Mouse (Mus musculus): ENCODE data around the gene H2-D1.
A peak's percentile ranks its signal among the peaks of the same experiment; 100 is the strongest.
"Not testable (repeated sequence)": the region's sequence is repeated elsewhere in the genome, so short reads cannot be mapped to it uniquely, and the experiment has no call there.

The H2-D1 gene

DNA sequence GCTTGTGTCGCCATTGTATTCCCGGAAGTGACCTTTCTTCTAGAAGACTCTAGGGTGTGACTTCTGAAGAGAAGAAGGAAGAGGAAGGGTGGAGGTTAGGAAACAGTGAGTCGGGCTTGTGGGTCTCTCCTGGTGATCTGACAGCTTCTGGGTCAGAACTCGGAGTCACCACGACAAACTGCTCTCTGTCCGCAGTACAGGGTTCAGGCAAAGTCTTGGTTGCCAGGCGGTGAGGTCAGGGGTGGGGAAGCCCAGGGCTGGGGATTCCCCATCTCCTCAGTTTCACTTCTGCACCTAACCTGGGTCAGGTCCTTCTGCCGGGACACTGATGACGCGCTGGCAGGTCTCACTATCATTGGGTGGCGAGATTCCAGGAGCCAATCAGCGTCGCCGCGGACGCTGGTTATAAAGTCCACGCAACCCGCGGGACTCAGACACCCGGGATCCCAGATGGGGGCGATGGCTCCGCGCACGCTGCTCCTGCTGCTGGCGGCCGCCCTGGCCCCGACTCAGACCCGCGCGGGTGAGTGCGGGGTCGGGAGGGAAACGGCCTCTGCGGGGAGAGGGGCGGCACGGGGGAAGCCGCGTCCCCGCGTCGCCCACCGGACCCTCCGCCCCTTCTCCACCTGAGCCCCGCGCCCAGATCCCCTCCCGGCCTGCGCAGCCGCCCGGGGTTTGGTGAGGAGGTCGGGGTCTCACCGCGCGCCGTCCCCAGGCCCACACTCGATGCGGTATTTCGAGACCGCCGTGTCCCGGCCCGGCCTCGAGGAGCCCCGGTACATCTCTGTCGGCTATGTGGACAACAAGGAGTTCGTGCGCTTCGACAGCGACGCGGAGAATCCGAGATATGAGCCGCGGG lies at the start of gene H2-D1:
H2-D1 (plus strand) TSS at position 67 of the 859 bp plus-strand sequence.
- DNase-seq (ENCODE audit: low spot score), result peak; percentile 92

DNA sequence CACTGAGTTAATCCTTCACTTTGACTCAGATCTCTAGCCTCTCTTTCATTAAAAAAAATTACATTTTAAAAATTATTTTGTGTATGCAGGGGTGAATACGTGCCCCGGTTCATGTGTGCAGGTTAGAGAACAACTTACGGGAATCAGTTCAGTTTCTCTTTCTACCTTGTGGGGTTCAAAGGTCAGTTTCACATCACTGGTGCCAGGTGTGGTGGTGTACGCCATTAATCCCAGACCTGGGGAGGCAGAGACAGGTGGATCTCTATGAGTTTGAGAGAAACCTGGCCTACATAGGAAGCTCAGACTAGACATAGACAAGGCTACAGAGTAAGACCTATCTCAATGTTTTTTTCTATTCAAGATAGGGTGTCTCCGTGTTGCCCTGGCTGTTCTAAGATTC lies 49.5 kb upstream of the H2-D1 start:
- no peak for DNase-seq (ENCODE audit: low spot score)

DNA sequence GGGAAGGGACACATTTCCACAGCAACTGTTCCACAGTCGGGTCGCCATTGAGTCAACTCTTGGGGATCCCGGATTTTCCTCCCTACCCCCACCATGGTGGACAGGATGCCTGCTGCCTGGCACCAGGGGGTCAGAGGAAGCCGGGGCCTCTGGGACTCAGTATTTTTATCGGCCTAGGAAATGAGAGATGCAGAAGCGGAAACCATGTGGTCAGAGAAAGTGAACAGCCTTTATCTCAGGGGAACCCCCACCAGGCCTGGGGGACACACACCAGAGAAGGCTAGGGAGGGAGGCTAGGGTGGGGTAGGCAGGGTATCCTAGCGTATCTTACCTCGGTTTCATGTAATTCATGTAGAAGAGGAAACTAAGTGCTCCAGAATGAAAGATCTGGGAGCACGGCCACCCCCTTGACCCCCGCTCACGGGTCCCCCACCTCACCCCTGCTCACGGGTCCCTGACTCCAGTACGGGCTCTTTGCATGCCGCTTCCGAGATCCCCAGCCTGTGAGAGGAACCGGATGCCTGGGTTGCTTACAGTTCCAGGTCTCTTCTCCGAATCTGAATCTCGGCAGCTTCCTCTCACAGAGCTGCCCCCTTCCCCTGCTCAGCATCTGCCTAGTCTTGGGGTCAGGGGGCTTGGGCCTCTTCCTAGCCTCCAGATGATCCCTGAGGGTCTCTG lies 43.9 kb upstream of the H2-D1 start:
- no peak for DNase-seq (ENCODE audit: low spot score)

DNA sequence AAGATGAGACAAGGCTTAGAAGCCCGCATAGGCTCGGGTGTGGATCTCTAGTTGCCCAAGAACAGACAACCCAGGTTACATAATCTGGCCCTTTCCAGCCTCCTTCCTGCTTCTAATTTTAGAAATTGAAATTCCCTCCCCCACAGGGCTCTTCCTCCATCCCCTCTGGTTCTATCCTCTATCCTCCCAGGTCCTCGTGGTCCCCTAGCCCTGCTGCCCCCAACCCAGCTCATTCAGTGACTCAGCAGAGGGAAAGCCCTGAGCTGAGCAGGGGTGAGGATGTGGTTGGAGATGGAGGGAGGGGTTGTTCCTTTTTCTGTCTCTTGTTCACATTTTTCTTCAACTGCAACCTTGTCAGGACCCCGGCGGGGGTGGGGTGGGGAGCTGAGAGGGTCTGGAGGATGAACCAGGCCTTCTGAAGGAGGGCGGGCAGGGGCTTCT lies 42.9 kb upstream of the H2-D1 start:
- no peak for DNase-seq (ENCODE audit: low spot score)

DNA sequence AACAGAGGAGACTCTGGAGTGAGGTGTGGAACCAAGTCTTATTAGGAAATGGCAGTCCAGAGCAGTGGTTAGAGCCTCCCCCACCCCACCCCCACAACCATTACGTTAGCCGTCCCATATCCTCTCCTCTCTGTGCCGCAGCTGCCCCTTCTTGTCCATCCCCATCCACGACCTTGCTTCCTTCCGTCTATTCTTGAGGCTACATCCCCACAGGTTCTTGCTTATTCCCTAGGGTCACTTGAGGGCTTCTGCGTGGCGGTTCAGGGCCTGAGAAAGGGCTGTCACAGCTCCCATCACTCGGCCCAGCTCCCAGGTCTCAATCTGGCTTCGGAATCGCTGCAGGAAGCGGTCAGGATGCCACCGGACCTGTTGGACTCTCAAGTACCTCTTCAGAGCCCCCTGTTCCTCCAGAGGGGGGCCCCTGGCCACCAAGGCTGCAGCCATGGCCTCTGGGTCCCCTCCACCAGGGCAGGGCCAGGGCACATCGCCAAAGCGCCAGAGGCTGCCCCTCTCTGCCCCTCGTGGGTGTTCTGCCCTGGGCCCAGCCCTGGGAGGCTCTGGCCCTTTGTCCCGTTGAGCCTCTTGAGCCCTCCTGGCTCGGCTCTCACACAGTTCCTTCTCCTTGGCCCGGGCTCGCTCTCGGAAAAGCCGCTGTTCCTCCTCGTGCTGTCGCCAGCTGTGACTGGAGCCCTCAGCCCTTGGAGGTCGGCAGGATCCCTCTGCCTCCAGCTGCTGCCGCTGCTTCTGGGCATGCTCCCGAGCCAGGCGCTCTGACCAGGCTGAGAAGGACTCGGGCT lies 42.2 kb upstream of the H2-D1 start, which contains the start of gene Gm16181:
Gm16181 (plus strand) TSS at position 679 of the 797 bp plus-strand sequence.
- DNase-seq (ENCODE audit: low spot score), result no peak

DNA sequence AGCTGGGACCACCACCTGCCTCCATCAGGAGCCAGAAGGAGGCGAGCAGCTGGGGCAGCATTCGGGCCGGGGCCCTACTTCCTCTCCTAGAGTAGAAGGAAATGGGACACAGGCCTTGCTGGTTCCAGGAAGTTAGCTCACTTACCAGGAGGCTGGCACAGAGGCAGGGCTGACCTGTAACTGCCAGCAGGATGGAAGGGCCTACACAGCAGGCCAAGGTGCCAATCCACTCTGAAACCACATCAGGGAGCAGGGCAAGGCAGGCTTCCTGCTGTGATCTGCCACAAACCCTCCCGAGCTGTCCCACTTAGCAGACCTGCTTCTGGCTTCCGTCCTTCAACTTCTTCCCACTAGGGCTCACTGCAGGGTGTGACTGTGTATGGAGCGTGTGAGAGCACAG lies 40.2 kb upstream of the H2-D1 start:
- no peak for DNase-seq (ENCODE audit: low spot score)

DNA sequence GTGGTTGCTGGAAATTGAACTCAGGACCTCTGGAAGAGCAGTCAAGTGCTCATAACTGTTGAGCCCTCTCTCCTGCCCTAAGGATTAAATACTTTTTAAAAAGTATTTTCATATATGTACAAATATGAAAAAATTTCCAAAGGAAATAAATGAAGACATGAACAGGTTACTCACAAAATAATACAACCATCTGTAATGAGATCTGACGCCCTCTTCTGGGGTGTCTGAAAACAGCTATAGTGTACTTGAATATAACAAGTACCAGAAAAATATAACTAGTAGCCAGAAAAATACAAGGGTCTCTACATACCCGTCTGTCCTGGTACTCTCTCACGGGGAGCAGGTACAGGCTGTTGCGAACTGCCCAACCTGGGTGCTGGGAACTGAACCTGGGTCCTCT lies 37.9 kb upstream of the H2-D1 start:
- DNase-seq (ENCODE audit: low spot score), result no peak

DNA sequence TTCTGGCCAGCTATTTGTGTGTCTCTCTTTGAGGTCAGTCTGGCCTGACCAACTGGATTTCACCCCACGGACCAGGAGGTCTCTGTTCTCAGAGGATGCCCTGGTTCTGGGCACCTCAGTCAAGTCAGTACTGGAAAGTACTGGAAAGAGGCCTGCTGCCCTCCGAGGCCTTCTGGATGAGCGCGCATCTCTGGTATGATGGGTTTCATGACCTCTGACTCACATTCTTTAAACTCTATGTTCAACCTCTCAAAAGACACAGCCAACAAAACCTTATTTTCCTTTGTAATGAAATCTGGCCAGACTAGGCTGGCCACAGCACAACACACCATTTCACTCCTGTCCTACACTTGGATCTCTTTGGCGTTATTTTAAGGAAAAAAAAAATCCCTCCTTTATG lies 37.1 kb upstream of the H2-D1 start:
- no peak for DNase-seq (ENCODE audit: low spot score)

DNA sequence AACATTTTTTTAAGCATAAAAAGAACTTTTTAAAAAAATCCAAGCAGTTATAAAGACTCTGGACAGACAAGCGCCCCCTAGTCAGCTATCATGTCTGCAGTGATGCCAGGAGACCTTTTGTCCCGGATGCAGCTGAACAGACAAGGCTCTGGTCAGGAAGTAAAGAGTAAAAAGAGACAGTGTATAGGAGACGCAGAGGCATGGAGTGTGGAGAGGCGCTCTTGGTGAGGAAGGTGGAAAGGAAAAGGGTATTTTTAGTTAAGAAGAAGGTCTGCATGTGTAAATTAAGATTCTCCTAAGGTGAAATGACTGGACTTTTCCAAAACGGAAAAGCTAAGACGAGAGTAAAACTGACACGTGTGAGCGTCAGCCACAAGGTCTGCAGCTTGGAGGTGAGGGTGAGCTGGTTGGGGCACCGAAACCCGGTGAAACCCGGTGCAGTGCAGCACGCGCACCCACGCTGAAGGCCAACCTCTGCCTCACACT lies 35.9 kb upstream of the H2-D1 start:
- DNase-seq (ENCODE audit: low spot score), result no peak

DNA sequence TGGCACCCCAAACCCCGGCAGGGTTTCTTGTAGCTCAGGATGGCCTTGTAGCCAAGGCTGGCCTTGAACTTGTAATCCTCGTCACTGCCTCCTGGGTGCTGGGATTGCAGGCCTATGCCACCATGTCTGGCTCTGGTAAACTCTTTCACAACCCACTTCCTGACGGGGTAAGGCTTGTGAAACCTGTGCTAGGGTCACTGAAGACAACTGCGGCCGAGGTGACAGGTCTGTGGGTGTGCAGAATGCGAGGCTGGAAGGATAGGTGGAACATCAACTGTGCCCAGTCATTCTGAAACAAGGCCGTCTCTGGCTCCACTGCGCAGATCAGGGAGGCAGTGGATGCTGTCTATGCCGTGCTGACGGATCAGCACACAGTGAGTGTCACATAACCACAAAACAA lies 31.5 kb upstream of the H2-D1 start:
- DNase-seq (ENCODE audit: low spot score), result no peak

DNA sequence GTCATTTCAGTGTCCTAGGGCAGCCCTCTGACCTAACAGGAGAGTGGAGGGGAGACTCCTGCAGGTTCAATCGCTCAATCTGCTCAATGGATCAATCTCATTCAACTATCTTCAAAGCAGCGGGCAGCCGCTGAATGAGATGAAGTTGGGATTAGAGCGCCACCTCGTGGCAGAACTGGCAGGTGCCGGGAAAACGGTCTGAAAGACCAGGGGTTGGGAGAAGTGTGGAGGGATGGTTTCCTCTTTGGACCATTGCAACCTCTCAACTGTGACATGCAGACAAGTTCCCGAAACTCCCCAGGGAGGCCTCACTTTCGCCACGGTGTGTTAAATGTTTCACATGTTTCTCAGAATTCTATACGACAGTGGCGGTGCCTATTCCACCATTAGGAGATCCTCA lies 30.5 kb upstream of the H2-D1 start:
- peak; percentile 71 for DNase-seq (ENCODE audit: low spot score)

DNA sequence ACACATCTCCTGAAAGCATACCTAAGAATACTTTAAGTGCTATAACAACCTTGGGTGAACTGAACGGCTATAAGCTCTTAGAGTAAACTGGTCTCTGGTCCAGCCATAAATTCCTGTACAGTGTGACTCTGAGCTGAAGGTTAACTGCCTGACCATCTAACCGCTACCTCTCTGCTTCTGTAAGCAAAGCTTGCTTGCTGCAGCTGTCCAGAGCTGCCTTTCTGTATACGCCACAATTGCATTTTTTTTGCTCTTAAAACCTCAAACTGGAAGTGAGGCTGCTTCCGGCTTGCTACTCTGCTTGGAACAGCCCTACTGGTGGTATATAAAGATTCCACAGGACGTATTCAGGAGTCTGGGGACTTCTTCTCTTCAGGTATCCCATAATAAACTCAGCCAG lies 29.9 kb upstream of the H2-D1 start:
- no peak for DNase-seq (ENCODE audit: low spot score)

DNA sequence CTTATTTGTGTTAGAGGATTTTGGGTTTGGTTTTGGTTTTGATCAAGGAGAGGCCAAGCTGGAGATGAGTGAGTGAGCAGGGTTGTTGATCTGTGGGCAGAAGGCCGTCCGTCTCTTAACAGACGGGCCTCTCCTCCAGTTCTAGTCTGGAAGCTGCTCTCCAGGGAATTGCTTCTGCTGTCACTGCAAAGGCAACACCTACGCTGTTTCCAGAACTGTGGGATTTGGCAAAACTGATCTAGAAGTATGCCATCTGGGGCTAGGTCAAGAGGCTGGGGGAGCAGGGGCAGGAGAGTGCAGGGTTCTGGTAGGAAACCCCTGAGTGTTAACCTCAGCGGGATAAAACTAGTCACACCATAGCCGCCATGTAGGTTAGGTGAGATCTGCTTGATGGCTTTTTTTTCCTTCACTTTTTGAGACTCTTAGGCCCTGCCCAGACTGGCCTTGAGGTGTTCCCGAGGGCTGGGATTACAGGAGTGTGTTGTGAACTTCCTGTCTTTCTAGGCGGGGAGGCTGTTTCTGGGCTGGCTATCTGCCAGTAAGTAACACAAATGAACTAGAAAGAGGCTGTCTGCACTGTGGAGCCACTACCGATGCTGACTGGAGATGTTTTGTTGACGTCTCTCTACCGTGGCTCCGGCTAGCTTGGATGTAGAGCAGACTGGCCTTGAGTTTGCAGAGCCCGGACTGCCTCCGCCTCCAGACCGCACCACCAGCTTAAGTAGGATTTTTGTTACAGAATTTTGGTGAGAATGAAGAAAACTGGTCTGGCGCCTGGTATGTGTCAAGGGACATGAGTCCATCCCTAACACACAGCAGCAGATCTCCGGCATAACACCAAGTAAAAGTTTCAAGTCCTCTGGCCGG lies 29.2 kb upstream of the H2-D1 start, which contains the start of gene Atp6v1g2:
Atp6v1g2 (plus strand) TSS at position 547 of the 867 bp plus-strand sequence.
- no peak for DNase-seq (ENCODE audit: low spot score)

DNA sequence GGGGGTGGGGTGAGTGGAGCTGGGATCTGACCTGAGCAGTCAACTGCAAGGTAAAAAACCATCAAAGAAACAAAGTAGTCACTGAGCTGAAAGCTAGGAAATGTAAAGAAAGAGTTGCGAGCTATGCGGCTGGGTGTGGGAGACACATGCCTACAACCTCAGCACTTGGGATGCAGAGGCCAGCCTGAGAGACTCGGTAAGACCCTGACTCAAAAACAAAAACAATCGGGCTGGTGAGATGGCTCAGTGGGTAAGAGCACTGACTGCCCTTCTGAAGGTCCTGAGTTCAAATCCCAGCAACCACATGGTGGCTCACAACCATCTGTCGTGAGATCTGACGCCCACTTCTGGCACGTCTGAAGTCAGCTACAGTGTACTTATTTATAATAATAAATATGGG lies 28.4 kb upstream of the H2-D1 start:
- not testable (repeated sequence) for DNase-seq (ENCODE audit: low spot score)

DNA sequence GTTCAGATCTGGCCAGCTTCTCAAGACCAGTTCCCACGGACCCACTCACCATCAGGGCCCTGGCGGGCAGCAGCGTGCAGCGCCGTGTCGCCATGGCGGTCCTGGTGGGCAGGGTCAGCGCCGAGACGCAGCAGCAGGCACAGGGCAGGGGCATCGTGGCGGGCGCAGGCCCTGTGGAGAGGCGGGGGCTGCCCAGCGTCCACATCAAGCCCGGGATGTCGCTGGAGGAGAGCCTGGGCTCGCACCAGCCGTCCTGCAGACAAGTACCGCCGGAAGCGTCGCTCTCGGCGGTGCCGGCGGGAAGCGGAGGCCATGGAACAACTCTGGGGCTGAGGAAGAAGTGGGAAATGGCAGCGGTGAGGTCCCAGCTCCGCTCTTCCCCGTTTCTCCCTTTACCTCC lies 27.6 kb upstream of the H2-D1 start:
- DNase-seq (ENCODE audit: low spot score), result no peak

DNA sequence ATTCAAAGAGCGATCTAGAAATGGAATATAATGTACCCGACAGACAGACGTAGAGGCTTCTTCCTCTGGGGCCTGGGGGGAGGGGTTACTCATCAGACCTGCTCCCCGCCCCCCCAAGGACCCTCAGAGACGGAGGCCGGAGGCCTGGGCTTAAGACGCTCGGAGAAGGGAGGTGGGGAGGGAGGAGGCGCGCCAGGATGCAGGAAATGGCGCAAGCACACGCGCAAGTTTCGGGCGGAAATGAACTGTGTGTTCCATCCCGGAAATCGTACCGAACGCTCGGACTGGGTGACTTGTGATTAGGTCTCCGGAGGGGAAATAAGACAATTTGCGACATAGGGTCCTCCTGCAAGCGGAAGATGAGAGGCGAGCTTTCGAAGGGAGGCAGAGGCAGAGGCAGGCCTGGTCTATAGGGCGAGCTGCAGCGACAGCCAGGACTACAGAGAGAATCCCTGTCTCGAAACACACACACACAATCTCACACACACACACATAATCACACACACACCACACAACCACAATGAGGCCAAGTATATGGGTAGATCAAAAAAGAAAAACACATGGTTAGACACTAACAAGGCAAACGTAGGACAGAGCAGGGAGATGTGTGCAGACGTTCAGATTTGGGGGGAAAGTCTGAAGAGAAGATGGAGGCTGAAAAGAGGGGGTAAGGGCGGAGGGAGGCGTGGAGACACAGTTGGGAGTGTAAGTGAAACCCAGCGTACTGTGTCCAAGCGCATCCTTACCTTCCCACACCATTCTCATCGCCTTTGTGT lies 26.7 kb upstream of the H2-D1 start, which contains the start of gene Nfkbil1:
Nfkbil1 (minus strand) TSS at position 179 of the 776 bp plus-strand sequence.
- peak; percentile 91 for DNase-seq (ENCODE audit: low spot score)

DNA sequence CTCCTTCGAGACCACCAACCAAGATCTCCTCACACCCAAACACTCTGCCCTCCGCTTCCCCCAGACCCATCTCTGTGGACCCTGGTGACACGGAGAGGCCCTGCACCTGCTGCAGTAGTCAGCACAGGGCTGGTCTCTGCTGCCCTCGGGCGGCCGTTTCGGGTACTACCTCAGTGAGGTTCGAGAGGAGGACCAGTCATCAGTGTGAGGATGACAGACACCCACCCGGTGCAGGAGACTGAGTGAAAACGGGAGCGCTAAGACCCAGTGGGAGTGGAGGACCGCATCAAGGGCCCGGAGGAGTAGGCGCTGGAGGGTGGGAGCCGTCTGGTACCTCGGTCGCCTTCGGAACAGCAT lies 26.2 kb upstream of the H2-D1 start:
- DNase-seq (ENCODE audit: low spot score), result peak; percentile 93

DNA sequence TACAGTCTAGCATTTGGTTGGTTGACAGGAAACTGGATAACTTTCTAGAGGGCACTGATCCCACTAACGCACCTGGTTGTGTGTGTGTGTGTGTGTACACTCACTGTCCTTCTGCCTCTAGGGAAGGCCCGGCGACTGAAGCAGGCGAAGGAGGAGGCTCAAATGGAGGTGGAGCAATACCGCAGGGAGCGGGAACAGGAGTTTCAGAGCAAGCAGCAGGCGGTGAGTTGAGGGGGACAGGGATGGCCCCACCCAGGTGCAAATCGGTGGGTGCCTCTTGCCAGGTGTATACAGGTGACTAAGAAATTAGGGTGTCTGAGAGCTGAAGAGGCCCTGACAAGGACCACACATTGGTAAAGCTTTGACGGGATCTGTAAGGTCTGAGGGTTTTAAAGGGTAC lies 25.5 kb upstream of the H2-D1 start:
- no peak for DNase-seq (ENCODE audit: low spot score)

DNA sequence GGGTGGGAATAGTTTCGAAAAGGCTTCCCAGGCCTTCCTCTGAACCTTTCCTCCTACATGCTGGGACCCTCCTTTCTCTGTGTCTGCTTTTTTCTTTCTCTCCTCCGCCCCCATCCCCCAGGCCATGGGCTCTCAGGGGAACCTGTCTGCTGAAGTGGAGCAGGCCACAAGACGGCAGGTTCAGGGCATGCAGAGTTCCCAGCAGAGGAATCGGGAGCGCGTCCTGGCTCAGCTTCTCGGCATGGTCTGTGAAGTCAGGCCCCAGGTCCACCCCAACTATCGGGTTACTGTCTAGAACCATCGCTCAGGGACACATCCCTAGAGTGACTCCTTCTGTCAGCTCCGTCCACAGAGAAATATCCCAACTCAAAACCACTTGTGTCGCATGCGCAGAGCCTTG lies 25.0 kb upstream of the H2-D1 start:
- no peak for DNase-seq (ENCODE audit: low spot score)

DNA sequence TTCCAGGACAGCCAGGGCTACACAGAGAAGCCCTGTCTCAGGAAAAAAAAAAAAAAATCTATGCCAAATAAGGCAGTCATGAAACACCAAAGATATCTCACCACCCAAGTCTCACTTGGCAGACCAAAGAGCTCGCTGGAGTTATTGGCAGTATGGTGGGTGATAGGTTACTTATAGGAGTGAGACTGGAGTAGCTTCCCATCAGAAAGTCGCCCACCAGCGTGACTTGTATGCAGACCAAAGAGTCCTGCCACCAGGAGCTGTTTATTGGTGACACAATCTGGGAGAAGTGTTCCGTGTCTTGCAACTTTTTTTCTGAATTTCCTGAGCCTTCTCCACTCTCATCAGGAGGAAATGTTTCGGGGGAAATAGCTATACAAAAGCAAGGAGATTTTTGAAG lies 22.8 kb upstream of the H2-D1 start:
- no peak for DNase-seq (ENCODE audit: low spot score)
